In genomic region chr2:25864230-25864629, GRCm38 (mm10) we compare ENCODE assay signal across 7 mouse cellular contexts. TPM values are rescaled to one million over a fixed set of nuclear protein-coding genes. Genes with fewer than 3 reads are reported as not detected.
DNase-seq lines count a peak whose midpoint lies in the region; ATAC-seq and TF ChIP-seq lines count a peak whose summit lies in the region.

No protein-coding gene starts in this region.

- no peak overlapping the region for H3K27ac ChIP-seq in lung, embryonic 14.5 days (ENCODE audit: low read depth)
- no peak overlapping the region for H3K27ac ChIP-seq in embryonic facial prominence, embryonic 13.5 days
- no peak overlapping the region for H3K27ac ChIP-seq in intestine, postnatal 0 days (ENCODE audit: low read depth, low read length)
- no peak overlapping the region for H3K27ac ChIP-seq in stomach, embryonic 14.5 days (ENCODE audit: low read length)

- no peak overlapping the region for H3K9ac ChIP-seq in lung, embryonic 14.5 days
- H3K9ac ChIP-seq in embryonic facial prominence, embryonic 13.5 days: no peak overlapping the region
- no peak overlapping the region for H3K9ac ChIP-seq in intestine, postnatal 0 days (ENCODE audit: low read depth, low read length)
- no peak overlapping the region for H3K9ac ChIP-seq in stomach, embryonic 14.5 days (replicated peaks; ENCODE audit: low read depth, low read length)

- no peaks in the 10 kb centered on the region for H3K9me3 ChIP-seq in lung, embryonic 14.5 days (ENCODE audit: low read depth, low read length)
- no peaks in the 10 kb centered on the region for H3K9me3 ChIP-seq in embryonic facial prominence, embryonic 13.5 days
- H3K9me3 ChIP-seq in intestine, postnatal 0 days (ENCODE audit: control insufficient read depth): no peaks in the 10 kb centered on the region
- H3K9me3 ChIP-seq in stomach, embryonic 14.5 days (ENCODE audit: control insufficient read depth, low read depth, low read length): no peaks in the 10 kb centered on the region

- peaks cover 8% of the 10 kb centered on the region; the same call in 1 of the 2 replicates for H3K4me1 ChIP-seq in lung, embryonic 14.5 days (ENCODE audit: insufficient read depth)
- peaks cover 15% of the 10 kb centered on the region for H3K4me1 ChIP-seq in embryonic facial prominence, embryonic 13.5 days
- H3K4me1 ChIP-seq in intestine, postnatal 0 days (replicated peaks; ENCODE audit: control insufficient read depth, insufficient read depth, low read length): no peaks in the 10 kb centered on the region
- H3K4me1 ChIP-seq in stomach, embryonic 14.5 days (ENCODE audit: control insufficient read depth, insufficient read depth, low read length): peaks cover 7% of the 10 kb centered on the region

- DNase-seq in lung, embryonic 14.5 days: peak; percentile 17
- DNase-seq in lung, postnatal 25 days (ENCODE audit: low spot score): no peak
- no peak for DNase-seq in gastrocnemius, postnatal 25 days
- no peak for DNase-seq in lung, postnatal 10 days

- ATAC-seq in lung, embryonic 14.5 days (ENCODE audit: insufficient read depth): no peak
- ATAC-seq in embryonic facial prominence, embryonic 13.5 days (ENCODE audit: insufficient number of reproducible peaks, insufficient read depth, low FRiP score, low TSS enrichment, low read depth): no peak
- ATAC-seq in intestine, postnatal 0 days: no peak
- no peak for ATAC-seq in stomach, embryonic 14.5 days (ENCODE audit: insufficient number of reproducible peaks, insufficient read depth, low FRiP score, low read depth)

- H3K4me3 ChIP-seq in lung, embryonic 14.5 days (ENCODE audit: low read depth, low read length): peak overlapping the region; percentile 40
- H3K4me3 ChIP-seq in embryonic facial prominence, embryonic 13.5 days: peak overlapping the region; percentile 44
- peak overlapping the region; percentile 43 for H3K4me3 ChIP-seq in intestine, postnatal 0 days (ENCODE audit: low read depth, low read length)
- H3K4me3 ChIP-seq in stomach, embryonic 14.5 days (ENCODE audit: low read depth, low read length): peak overlapping the region; percentile 38; the same call in 1 of the 2 replicates

- 5% methylated on average over 18 of the region's 18 CpGs for WGBS in lung, embryonic 14.5 days
- 4% methylated on average over 18 of the region's 18 CpGs for WGBS in embryonic facial prominence, embryonic 13.5 days
- WGBS in intestine, postnatal 0 days: 4% methylated on average over 18 of the region's 18 CpGs
- WGBS in stomach, embryonic 14.5 days: 4% methylated on average over 18 of the region's 18 CpGs

- peaks cover 28% of the 10 kb centered on the region for H3K27me3 ChIP-seq in lung, embryonic 14.5 days (ENCODE audit: insufficient read depth, low read length)
- peaks cover 54% of the 10 kb centered on the region for H3K27me3 ChIP-seq in embryonic facial prominence, embryonic 13.5 days
- H3K27me3 ChIP-seq in intestine, postnatal 0 days (replicated peaks; ENCODE audit: control insufficient read depth, insufficient read depth, low read length): peaks cover 8% of the 10 kb centered on the region
- H3K27me3 ChIP-seq in stomach, embryonic 14.5 days (ENCODE audit: control insufficient read depth, insufficient read depth, low read length): peaks cover 4% of the 10 kb centered on the region; the same call in 1 of the 2 replicates

- no peak; the same call in 1 of the 2 replicates for TF ChIP-seq CTCF in lung, embryonic 14.5 days (IDR thresholded peaks at IDR 0.05; ENCODE audit: low read depth)
- peak; percentile 18; the same call in 1 of the 2 replicates for TF ChIP-seq CTCF in intestine, postnatal 0 days (IDR thresholded peaks at IDR 0.05; ENCODE audit: low read depth)

- peak overlapping the region; percentile 88 for H3K4me2 ChIP-seq in lung, embryonic 14.5 days
- peak overlapping the region; percentile 92 for H3K4me2 ChIP-seq in embryonic facial prominence, embryonic 13.5 days
- peak overlapping the region; percentile 74 for H3K4me2 ChIP-seq in intestine, postnatal 0 days (replicated peaks; ENCODE audit: low read depth)
- peak overlapping the region; percentile 95 for H3K4me2 ChIP-seq in stomach, embryonic 14.5 days (replicated peaks; ENCODE audit: low read depth, low read length)

- H3K36me3 ChIP-seq in lung, embryonic 14.5 days (ENCODE audit: insufficient read depth): no peaks in the 10 kb centered on the region
- H3K36me3 ChIP-seq in embryonic facial prominence, embryonic 13.5 days: no peaks in the 10 kb centered on the region
- no peaks in the 10 kb centered on the region for H3K36me3 ChIP-seq in intestine, postnatal 0 days (ENCODE audit: control insufficient read depth, insufficient read depth)
- no peaks in the 10 kb centered on the region for H3K36me3 ChIP-seq in stomach, embryonic 14.5 days (ENCODE audit: control insufficient read depth, insufficient read depth, low read length)

RNA-seq across cellular contexts. Expression of gene Kcnt1, which starts 0.7 kb away (rescaled TPM):
- polyA plus RNA-seq in lung, embryonic 14.5 days (2014; fragmentation: Nextera tagmentation; extraction: Ambion mirVana): 0.14 and 0.22 TPM in 2 replicates
- 0.34 and 0.37 TPM in 2 replicates for polyA plus RNA-seq in embryonic facial prominence, embryonic 13.5 days (2015; fragmentation: Nextera tagmentation; extraction: Ambion mirVana)
- 0.18 TPM in 2 replicates for polyA plus RNA-seq in intestine, postnatal 0 days (2015; fragmentation: Nextera tagmentation; extraction: Ambion mirVana)
- 0.59 and 0.80 TPM in 2 replicates for polyA plus RNA-seq in stomach, embryonic 14.5 days (2014; fragmentation: Nextera tagmentation; extraction: Ambion mirVana)
- under 1 TPM in 1 of 2 experiments, not detected in 1; 0.27 TPM for total RNA-seq in gastrocnemius, postnatal 25 days (2021)

RNA-seq across cellular contexts. Expression of gene Sohlh1, which starts 17.2 kb away (rescaled TPM):
- not detected in 2 replicates for polyA plus RNA-seq in lung, embryonic 14.5 days (2014; fragmentation: Nextera tagmentation; extraction: Ambion mirVana)
- not detected in 2 replicates for polyA plus RNA-seq in embryonic facial prominence, embryonic 13.5 days (2015; fragmentation: Nextera tagmentation; extraction: Ambion mirVana)
- polyA plus RNA-seq in intestine, postnatal 0 days (2015; fragmentation: Nextera tagmentation; extraction: Ambion mirVana): not detected in 2 replicates
- not detected in 2 replicates for polyA plus RNA-seq in stomach, embryonic 14.5 days (2014; fragmentation: Nextera tagmentation; extraction: Ambion mirVana)
- not detected for total RNA-seq in gastrocnemius, postnatal 25 days (2021)

RNA-seq across cellular contexts. Expression of gene Lcn9, which starts 41.3 kb away (rescaled TPM):
- polyA plus RNA-seq in lung, embryonic 14.5 days (2014; fragmentation: Nextera tagmentation; extraction: Ambion mirVana): not detected in 2 replicates
- polyA plus RNA-seq in embryonic facial prominence, embryonic 13.5 days (2015; fragmentation: Nextera tagmentation; extraction: Ambion mirVana): not detected in 2 replicates
- polyA plus RNA-seq in intestine, postnatal 0 days (2015; fragmentation: Nextera tagmentation; extraction: Ambion mirVana): not detected in 2 replicates
- not detected in 2 replicates for polyA plus RNA-seq in stomach, embryonic 14.5 days (2014; fragmentation: Nextera tagmentation; extraction: Ambion mirVana)
- not detected for total RNA-seq in gastrocnemius, postnatal 25 days (2021)

RNA-seq across cellular contexts. Expression of gene Glt6d1, which starts 48.6 kb away (rescaled TPM):
- polyA plus RNA-seq in lung, embryonic 14.5 days (2014; fragmentation: Nextera tagmentation; extraction: Ambion mirVana): not detected in 2 replicates
- polyA plus RNA-seq in embryonic facial prominence, embryonic 13.5 days (2015; fragmentation: Nextera tagmentation; extraction: Ambion mirVana): not detected in 2 replicates
- not detected in 2 replicates for polyA plus RNA-seq in intestine, postnatal 0 days (2015; fragmentation: Nextera tagmentation; extraction: Ambion mirVana)
- not detected in 2 replicates for polyA plus RNA-seq in stomach, embryonic 14.5 days (2014; fragmentation: Nextera tagmentation; extraction: Ambion mirVana)
- not detected for total RNA-seq in gastrocnemius, postnatal 25 days (2021)
